Mouse (Mus musculus) ovary, adult 18-20 months (tissue): ENCODE measurements around the gene Agap2.

Source experiments
- DNase-seq: peaks from one replicate; pipeline ENCODE4 v3.0.0; 2022; ENCODE audit warnings: low spot score, mixed read lengths

Agap2 gene

GRCm38 (mm10) chr10:127075080-127075479, at the start of gene Agap2:
Gene Agap2 (plus strand): TSS chr10:127075284.
- no peak for DNase-seq

GRCm38 (mm10) chr10:127030336-127031296, 44.5 kb upstream of the Agap2 start, which contains the start of gene Tsfm:
Gene Tsfm (minus strand): TSS chr10:127030840.
- peak; percentile 80 for DNase-seq

DNA sequence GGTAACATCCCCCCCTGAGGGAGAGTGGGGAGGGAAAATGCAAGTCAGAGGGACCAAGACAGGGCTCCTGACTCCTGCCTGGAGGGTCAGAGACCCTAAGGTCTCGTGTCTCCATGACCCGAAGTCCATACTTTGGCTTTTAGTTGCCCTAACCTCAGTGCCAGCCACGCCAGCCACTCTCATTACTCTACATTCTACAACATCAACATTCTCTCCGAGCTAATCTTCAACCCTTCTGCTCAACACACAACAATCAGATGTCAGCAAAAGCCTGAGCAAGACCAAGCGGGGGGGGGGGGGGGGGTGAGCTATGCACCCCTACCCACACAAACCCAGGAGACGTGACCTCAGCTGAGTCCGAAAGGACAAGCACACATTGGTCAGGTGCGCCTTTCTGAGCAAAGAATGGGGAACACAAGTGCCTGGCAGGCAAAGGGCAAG, 41.8 kb upstream of the Agap2 start:
- DNase-seq: no peak

GRCm38 (mm10) chr10:127036273-127036672, 38.8 kb upstream of the Agap2 start:
- DNase-seq: no peak

GRCm38 (mm10) chr10:127037641-127038040, 37.4 kb upstream of the Agap2 start:
- no peak for DNase-seq

- DNase-seq: no peak
Observed at GRCm38 (mm10) chr10:127040569-127041214, 34.4 kb upstream of the Agap2 start.

GRCm38 (mm10) chr10:127041274-127041766, 33.8 kb upstream of the Agap2 start, which contains the start of the genes Mettl1 and Eef1akmt3:
Gene Mettl1 (plus strand): TSS chr10:127041414.
Gene Eef1akmt3 (minus strand): TSS chr10:127041513.
- DNase-seq: no peak

DNA sequence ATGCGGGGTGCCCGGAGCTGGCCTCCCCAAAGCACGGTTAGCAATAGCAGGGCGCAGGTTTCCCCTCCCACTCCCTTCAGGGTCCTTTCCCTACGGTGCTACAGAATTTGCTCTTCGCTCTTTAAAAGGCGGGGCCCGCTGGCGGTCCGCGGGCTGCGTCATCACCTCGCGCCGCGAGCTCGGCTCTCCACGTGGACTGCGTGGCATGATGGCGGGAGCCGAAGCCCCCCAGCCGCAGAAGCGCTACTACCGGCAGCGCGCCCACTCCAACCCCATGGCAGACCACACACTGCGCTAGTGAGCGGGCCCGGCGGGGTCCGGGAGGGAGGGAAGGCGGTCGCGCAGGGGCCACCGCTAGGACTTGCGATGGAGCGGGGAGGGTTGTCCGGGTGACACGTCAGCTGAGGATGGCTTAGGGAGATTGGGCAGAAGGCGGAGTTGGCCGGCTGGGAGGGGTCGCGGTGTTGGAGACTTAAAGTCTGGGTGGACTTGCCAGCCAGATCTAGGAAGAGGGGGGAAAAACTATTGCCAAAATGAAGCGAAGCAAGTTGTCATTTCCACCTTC, 33.2 kb upstream of the Agap2 start:
- DNase-seq: peak; percentile 74

DNA sequence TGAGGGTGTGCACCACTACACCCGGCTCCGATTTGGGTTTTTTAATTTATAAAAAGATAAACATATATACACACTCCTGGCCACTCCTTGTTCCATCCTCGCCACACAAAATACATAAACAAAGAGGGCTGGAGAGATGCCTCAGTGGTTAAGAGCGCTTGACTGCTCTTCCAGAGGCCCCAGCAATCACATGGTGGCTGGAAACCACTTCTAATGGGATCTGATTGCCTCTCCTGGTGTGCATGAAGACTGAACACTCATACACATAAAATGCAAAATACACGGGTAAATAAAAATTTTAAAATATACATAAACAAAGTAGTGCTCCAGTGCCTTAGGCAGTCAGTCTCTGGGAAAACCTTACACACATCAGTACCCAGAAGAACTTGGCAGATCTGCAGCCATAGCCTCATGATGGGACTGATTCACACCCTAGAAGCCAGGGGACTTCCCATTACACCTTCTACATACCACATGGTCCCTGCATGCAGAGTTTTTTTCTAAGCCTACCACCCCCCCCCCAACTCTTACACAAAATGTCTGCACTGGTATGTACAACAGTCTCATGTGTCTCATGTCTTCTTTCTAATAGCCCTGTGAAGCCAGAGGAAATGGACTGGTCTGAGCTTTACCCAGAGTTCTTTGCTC, 32.5 kb upstream of the Agap2 start:
- DNase-seq: no peak

DNA sequence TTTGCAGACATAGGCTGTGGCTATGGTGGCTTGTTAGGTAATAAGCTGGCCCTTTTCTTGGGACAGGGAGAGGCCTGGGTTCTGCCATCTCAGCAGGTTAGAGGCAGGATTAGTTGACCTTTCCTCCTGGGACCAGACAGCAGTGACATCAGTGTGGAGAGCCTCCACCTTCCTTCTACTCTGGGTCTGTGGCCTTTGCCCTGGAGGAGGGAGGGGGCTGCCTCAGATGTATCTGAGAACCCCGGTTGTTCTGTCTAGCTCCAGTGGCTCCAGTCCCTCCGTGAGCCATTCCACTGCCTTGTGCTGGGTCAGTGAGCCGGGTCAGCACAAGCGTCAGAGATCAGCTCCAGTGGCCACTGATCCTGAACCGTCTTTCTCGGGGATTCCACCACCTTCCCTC, 31.9 kb upstream of the Agap2 start:
- DNase-seq: no peak

DNA sequence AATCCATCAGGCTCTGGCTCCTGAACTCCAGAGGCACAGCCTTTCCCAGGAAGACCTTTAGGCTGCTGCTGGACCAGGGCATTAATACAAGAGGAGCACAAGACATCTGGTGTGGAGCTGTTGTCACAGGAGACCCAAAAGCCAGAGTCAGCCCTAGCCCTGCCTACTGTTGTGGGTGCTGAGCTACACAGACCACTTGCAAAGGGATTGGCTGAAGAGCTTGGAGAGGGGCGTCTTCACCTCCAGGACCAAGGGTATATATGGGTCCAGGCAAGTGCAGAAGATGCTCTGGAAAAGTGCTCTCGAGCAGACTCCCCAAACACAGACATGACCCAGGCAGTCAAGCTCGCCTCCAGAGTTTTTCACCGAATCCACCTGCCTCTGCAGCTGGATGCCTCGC, 27.1 kb upstream of the Agap2 start, which contains the start of gene Cyp27b1:
TSS of gene Cyp27b1 (plus strand) at position 297 of the 400 bp plus-strand sequence.
- DNase-seq: no peak

DNA sequence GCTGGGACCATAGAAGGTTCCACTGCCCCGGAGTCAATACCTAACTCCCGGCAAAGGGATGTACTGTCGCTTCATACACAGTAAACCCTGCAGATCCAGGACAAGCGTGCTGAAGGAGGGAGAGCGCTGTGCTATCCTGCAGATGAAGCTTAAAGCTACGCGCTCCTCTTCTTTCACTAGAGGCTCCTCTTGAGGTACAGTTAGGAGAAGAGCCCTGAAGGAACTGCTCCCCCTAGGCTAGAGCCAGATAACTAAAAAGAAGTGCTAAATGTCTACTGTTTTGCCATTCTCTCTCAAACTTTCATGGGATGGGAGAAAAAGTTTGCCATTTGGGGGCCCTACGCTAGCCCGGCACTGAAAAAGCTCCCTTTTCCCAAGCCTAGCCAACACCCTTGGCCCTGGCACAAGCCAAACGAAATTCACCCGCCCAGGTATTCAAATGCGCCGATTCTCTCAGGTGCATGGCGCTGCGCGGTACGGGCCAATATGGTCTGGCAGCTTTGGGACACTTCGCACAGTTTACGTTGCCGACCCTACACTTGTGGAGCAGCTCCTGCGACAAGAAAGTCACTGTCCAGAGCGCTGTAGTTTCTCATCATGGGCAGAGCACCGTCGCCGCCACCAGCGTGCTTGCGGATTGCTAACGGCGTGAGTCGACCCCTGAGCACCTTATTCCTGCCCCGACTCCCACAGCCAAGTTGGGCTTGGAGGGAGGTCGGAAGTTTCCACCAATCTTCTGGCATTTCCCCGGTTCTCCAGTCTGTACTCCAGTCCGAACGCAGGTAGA, 26.3 kb upstream of the Agap2 start:
- no peak for DNase-seq

GRCm38 (mm10) chr10:127049395-127050118, 25.5 kb upstream of the Agap2 start:
- no peak for DNase-seq

- no peak for DNase-seq
Observed at GRCm38 (mm10) chr10:127050119-127050474, 25.0 kb upstream of the Agap2 start.

DNA sequence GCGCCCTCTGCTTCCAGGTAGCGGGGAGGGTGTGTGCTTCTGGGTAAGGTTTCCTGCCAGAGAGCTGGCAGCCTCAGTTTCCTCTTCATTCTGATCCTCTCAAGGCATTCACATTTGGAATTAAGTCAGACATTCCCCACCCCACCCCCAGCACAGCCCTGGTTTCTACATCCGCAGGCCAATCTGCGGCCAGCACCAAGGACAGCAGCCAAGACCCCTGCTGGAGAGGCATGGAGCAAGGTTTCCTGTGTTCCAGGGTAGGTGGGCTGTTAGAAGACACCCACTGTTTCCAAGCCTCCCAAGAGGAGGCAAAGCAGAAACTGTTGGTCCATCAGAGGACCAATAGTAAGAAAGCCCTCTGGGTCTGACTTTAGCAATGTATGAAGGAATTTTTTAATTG, 20.4 kb upstream of the Agap2 start:
- DNase-seq: no peak

DNA sequence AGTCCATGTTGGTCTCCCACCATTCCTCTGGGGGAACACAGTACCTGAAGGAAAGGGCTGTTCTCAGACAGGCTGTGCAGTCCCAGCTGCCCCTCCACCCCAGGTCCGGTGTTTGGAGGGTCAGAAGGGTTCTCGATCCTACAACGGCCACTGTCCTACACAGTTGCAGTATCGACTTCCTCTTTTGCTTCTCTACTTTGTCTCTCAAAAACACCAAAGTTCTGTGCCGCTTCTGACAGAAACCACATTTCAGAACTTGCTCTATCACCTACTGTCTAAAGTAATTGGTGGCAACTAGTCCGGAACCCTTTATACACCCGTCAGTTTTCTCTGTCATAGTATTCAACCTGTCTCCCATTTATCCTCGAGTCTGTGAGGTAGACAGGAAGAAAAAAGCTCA, 19.7 kb upstream of the Agap2 start:
- no peak for DNase-seq

DNA sequence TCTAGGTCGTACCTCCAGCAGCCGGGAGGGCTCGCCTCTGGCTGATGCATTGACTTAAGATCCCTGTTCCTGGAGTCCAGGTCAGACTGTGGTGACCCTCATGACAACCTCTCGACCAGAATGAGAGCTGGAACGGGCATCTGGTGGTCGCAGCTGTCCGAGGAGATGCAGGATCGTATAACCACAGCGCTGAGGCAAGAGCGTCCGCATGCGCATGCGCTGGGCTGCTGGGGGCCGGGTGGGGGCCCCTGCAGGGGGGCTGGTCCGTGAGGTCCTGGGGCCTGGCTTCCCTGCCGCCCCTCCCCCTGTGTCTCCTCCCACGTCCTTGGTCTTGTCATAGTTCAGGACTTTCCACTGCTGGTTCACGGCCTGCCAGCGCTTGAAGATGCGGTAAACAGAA, 18.6 kb upstream of the Agap2 start:
- no peak for DNase-seq

DNA sequence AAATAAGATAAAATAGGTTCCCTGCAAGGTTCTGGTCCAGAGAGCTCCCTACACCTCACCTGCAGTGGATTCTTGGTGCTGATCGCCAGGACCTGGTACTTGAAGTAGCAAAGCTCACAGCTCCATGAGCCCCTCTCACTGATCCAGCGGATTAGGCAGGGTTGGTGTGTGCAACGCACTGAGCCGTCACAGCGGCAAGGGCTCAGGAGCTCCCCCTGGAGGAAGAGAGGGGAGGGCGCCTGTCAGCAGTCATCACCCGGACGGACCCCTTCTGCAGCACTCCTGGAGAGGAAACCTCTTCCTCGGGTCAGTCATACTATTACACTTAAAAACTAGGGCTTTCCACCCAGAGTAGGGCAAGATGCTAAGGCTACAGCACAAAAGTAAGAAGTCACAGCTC, 16.9 kb upstream of the Agap2 start:
- peak; percentile 48 for DNase-seq

DNA sequence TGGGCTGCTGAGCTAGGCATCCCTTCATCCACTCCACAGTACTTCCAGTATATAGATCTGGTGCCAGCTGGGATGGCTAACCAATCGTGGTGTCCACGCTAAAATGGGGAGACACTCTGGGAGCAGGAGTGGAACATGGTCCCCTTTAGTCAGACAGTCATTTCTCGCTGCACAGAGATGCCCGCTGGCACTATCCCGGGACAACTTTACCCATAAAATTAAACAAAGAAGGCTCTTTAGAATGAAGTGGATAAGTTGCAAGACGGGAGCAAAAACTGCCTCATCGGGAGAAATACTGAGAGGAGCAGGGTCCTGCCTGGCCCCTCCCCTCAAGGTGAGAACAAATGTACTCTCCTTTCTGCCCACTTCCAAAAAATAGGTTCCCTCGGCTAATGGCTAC, 16.4 kb upstream of the Agap2 start:
- no peak for DNase-seq

DNA sequence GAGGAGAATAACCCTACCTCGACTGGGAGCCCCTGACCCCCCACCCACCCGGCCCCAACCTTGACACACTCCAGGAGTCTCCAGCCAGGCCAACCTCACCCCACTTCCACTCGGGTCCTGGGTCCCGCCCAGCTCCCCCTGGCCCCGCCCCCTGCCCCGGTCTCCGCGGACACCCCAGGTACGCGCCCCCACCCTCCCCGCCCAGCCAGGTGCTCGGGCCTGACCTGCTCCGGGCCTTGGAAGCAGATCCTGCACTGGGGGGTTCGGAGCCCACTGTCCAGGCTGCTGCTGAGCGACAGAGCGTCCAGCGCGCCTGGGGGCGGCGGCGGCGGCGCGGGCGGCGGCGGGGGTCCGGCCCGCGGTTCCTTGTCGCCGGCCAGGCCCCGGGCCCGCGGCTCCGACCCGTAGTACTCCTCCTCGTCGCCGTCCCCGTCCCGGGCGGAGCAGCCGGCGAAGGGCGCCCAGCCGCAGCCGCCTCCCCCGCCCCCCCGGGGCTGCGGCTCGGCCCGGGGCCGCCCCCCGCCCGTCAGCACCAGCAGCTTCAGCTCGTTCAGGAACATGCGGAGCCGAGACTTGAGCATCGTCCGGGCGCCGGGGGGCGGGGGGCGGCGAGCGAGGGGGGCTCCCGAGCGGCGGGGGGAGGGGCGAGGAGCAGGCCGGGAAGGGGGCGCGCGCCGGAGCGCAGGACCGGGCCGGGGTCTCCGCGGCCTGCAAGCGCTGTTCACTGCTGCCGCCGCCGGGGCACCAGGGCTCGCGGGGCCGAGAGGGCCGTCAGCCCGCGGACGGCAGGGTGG, 15.7 kb upstream of the Agap2 start:
- DNase-seq: no peak
